Mouse (Mus musculus): ENCODE data around the gene Pom121. TPM values are rescaled to one million over a fixed set of nuclear protein-coding genes. Genes with fewer than 3 reads are reported as not detected.

Pom121 gene
- total RNA-seq (2021): 10 to 100 TPM; 22.1 to 23.6 TPM
- long read RNA-seq, experiment 1, full-length matches to known transcripts: 1 of 8 reads
- long read RNA-seq, experiment 1, partial matches to known transcripts: 7 of 8 reads
- long read RNA-seq, experiment 1, other reads (novel, unspliced or antisense): 0 of 8 reads
- long read RNA-seq, experiment 2, full-length matches to known transcripts: 3 of 25 reads
- long read RNA-seq, experiment 2, partial matches to known transcripts: 19 of 25 reads
- long read RNA-seq, experiment 2, other reads (novel, unspliced or antisense): 3 of 25 reads

- peak; percentile 63 to 85 for DNase-seq (ENCODE audit: low spot score in 2 of 2)
Observed at GRCm38 (mm10) chr5:135394004-135394823, at the start of gene Pom121. Pom121 (minus strand) TSS chr5:135394546.

- DNase-seq (ENCODE audit: low spot score in 2 of 2): no peak
Observed at GRCm38 (mm10) chr5:135442430-135442829, 48.1 kb upstream of the Pom121 start.

DNA sequence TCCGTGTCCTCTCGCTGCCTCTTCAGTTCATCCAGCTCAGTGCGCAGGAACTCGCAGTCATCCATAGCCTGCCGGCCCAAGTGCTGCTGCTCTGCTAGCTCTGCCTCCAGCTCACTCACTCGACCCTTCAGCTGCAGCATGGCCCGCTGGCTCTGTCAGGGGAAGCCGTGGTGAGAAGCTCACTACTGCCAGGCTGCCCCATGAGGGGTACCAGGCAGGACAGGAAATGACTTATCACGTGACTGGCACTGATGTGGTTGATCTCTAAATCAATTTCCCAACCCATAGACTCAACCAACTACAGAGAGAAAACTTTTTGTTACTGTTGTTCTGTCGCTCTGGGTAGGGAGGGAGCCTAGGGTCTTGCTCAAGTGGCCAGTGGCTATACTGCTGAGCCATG lies 40.7 kb upstream of the Pom121 start:
- no peak for DNase-seq (ENCODE audit: low spot score in 2 of 2)

DNA sequence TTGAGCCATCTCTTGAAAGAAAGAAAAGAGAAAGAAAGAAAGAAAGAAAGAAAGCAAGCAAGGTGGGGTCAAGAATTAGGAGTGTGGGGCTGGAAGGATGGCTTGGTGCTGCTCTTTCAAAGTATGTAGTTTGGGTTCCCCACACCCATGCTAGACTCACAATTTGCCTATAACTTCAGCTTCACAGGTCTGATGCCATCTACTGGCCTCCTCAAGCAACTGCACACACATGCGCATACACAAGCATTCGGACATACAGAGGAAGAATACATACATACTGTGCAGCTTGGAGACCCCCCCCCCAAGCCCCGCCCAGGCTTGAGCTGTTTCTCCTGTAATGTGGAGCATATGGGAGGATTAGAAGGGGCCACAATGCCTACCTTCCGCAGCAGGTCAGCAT lies 39.5 kb upstream of the Pom121 start:
- no peak for DNase-seq (ENCODE audit: low spot score in 2 of 2)

GRCm38 (mm10) chr5:135431111-135431510 lies 36.8 kb upstream of the Pom121 start:
- no peak for DNase-seq (ENCODE audit: low spot score in 2 of 2)

- DNase-seq (ENCODE audit: low spot score in 2 of 2): no peak
Observed at GRCm38 (mm10) chr5:135428786-135429185, 34.4 kb upstream of the Pom121 start.

GRCm38 (mm10) chr5:135410266-135410665 lies 15.9 kb upstream of the Pom121 start:
- DNase-seq (ENCODE audit: low spot score in 2 of 2): no peak

DNA sequence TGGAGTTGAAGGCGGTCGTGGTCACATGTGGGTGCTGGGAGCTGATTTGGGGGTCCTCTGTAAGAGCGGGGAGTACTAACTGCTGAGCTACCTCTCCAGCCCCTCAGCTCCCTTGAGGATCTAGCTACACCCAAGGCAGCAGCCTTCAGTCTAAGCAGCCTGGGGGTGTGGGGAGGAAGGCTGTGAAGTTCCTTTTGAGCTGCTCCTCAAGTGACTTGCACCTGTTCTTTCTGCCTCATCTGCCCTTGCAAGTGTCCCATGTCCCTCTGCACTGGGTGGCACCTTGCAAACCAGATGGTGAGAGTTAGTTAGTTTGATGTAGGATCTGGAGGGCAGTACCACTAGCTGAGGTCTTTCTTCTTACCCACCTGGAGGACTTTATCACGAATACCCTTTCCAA lies 13.8 kb upstream of the Pom121 start:
- no peak for DNase-seq (ENCODE audit: low spot score in 2 of 2)

GRCm38 (mm10) chr5:135405437-135405836 lies 11.1 kb upstream of the Pom121 start:
- DNase-seq (ENCODE audit: low spot score in 2 of 2): no peak

DNA sequence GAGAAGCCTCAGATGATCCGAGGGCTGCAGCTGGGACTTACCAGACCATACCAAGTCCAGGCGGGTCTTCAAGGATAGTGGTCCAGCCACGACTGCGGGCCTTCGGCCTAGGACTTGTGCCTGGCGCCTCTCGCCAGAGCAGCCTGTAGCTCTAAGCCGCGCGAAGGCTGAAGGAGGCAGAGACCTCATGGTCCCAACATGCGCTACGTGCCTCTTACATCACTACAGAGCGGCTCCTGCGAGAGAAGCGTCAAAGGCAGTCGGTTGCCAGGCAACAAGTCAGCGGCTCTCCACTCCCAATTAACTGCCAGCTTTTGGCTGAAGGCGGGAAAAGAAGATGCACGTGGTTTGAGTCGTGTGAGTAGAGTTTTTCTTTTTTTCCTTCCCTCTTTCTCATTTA lies 10.3 kb upstream of the Pom121 start:
- no peak for DNase-seq (ENCODE audit: low spot score in 2 of 2)

GRCm38 (mm10) chr5:135400244-135400643 lies 5.9 kb upstream of the Pom121 start:
- DNase-seq (ENCODE audit: low spot score in 2 of 2): peak; percentile 59 to 83

- no peak for DNase-seq (ENCODE audit: low spot score in 2 of 2)
Observed at GRCm38 (mm10) chr5:135399382-135399781, 5.0 kb upstream of the Pom121 start.

- DNase-seq (ENCODE audit: low spot score in 2 of 2): no peak
Observed at GRCm38 (mm10) chr5:135395826-135396225, 1.5 kb upstream of the Pom121 start.

- no peak for DNase-seq (ENCODE audit: low spot score in 2 of 2)
Observed at GRCm38 (mm10) chr5:135383771-135384170, 10.6 kb downstream of the Pom121 start.

GRCm38 (mm10) chr5:135382746-135383145 lies 11.6 kb downstream of the Pom121 start:
- DNase-seq (ENCODE audit: low spot score in 2 of 2): no peak

DNA sequence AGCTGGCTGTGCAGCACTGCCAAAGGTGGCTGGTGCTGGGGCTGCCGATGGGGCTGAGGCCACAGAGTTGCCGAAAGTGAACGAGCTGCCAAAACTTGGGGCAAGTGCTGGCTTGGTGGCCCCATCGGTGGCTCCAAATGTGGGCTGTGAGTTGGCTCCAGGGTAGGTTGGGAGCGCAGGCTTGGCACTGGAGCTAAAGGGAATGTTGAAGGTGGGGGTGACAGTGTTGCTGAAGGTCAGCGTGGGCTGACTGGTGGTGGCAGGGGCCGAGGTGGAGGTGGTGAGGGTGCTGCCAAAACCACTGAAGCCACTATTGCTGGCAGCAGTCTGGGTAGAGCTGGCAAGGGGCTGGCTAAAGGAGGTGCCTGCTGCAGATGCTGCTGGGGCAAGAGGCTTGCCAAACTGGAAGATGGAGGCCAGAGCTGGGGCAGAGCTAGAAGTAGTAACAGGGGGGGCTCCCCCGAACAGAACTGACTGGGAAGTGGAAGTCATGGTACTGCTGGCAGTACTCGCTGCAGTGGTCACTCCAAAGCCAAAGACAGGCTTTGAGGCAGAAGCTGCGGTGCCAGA lies 12.9 kb downstream of the Pom121 start:
- DNase-seq (ENCODE audit: low spot score in 2 of 2): no peak

DNA sequence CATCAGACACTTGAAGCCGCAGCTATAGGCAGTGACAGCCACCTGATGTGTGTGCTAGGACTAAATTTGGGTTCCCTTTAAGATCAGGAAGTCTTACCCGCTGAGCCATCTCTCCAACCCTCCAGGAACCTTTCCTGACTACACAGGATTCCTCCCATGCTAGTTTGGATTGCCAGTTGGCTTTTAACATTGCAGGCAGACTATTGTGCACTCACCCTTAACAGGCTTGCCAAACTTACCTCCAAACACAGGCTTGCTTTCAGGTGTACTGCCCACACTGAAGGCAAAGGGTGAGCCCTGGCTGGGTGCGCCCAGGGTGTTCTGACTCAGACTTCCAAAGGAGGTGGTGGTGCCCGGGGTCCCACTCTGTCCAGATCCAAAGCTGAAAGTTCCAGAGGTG lies 13.7 kb downstream of the Pom121 start:
- no peak for DNase-seq (ENCODE audit: low spot score in 2 of 2)

GRCm38 (mm10) chr5:135376341-135376740 lies 18.0 kb downstream of the Pom121 start:
- DNase-seq (ENCODE audit: low spot score in 2 of 2): no peak

- DNase-seq (ENCODE audit: low spot score in 2 of 2): no peak
Observed at GRCm38 (mm10) chr5:135375167-135375566, 19.2 kb downstream of the Pom121 start.

DNA sequence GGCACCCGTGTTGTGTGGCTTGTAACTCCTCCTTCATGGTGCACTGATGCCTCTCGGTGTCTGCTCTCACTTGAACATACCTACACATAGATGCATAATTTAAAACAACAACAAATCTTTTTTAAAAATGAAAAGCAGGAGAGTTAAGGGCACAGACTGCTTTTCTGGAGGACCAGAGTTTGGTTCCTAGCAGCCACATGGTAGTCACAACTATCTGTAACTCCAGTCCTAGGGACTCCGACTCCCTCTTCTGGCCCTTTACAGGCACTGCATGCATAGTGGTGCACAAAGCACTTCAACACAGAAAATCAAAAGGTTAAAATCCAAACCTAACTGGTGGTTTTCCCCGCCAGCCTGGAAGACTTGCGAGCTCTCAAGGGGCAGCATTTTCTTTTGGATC lies 20.7 kb downstream of the Pom121 start:
- DNase-seq (ENCODE audit: low spot score in 2 of 2): no peak

DNA sequence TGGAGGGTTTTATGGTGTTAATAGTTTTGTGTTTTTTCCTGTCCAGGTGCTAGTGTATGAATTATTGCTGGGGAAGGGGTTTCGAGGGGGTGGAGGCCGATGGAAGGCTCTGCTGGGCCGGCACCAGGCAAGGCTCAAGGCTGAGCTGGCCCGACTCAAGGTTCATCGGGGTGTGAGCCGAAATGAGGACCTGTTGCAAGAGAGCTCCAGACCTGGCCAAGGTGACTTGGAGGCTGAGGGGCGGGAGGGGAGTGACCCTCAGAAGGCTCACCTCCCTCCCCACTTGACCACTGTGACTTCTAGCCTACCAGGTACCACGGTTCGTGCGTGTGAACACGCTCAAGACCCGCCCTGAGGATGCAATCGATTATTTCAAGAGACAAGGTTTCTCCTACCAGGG lies 23.2 kb downstream of the Pom121 start:
- DNase-seq (ENCODE audit: low spot score in 2 of 2): no peak

Data from gastrocnemius, postnatal 4 days (tissue).